Mouse (Mus musculus) hindbrain, embryonic 10.5 days (tissue): ENCODE measurements around the gene Prmt7. TPM values are rescaled to one million over a fixed set of nuclear protein-coding genes. Genes with fewer than 3 reads are reported as not detected.

Experiments
- DNase-seq: peaks from one replicate; pipeline ENCODE4 v3.0.0-alpha.2; 2017; ENCODE audit warnings: low spot score
- H3K27ac ChIP-seq: fragments of 300-500 bp; sonication (generic); 2 replicates; pipeline ENCODE4 v1.5.1; 2016; ENCODE audit warnings: mild to moderate bottlenecking, moderate library complexity
- H3K27me3 ChIP-seq: fragments of 300-500 bp; sonication (generic); 2 replicates; pipeline ENCODE4 v1.6.1; 2016; ENCODE audit warnings: mild to moderate bottlenecking; ENCODE audit not compliant: poor library complexity, insufficient read depth, severe bottlenecking
- H3K36me3 ChIP-seq: fragments of 300-500 bp; sonication (generic); 2 replicates; pipeline ENCODE4 v1.6.1; 2016; ENCODE audit warnings: mild to moderate bottlenecking, moderate library complexity
- H3K4me1 ChIP-seq: fragments of 300-500 bp; sonication (generic); replicated peaks from 2 replicates; pipeline ENCODE4 v1.6.1; 2016; ENCODE audit warnings: mild to moderate bottlenecking
- H3K4me3 ChIP-seq: fragments of 300-500 bp; sonication (generic); 2 replicates; pipeline ENCODE4 v1.5.1; 2016; ENCODE audit warnings: mild to moderate bottlenecking, moderate library complexity
- H3K9me3 ChIP-seq: fragments of 300-500 bp; sonication (generic); 2 replicates; pipeline ENCODE4 v1.6.1; 2016; ENCODE audit warnings: mild to moderate bottlenecking, moderate library complexity
- WGBS: fragments of 180-500 bp; shearing (Covaris S2); methylation state at CpG from one replicate; pipeline ENCODE4 v1.1.7; 2016; 5-methylcytosine and 5-hydroxymethylcytosine counted together
- polyA plus RNA-seq: library from polyadenylated mRNA; unstranded; fragments of >200 nt; fragmentation: Nextera tagmentation; extraction: Ambion mirVana; gene quantifications from 2 replicates; pipeline ENCODE4 v1.2.1, GENCODE M21; 2016

The Prmt7 gene
- polyA plus RNA-seq, 1 experiment from 2014 or later, result 71.1 TPM

GRCm38 (mm10) chr8:106234567-106235261 lies 24.0 kb downstream of the Prmt7 start:
- H3K27me3 ChIP-seq, result no peaks in the 10 kb centered on the region
- DNase-seq, result no peak
- no peak overlapping the region for H3K27ac ChIP-seq
- no peak overlapping the region for H3K4me3 ChIP-seq
- H3K4me1 ChIP-seq, result no peaks in the 10 kb centered on the region
- H3K9me3 ChIP-seq, result no peaks in the 10 kb centered on the region
- H3K36me3 ChIP-seq, result peaks cover 92% of the 10 kb centered on the region
- 94% methylated on average over 17 of the region's 17 CpGs for WGBS

- Histone ChIP-seq H3K27me3 (no peaks in the 10 kb centered on the region), H3K4me1 (no peaks in the 10 kb centered on the region), H3K9me3 (no peaks in the 10 kb centered on the region), H3K4me3 (no peak overlapping the region), H3K27ac (no peak overlapping the region), H3K36me3 (peaks cover 93% of the 10 kb centered on the region)
- DNase-seq, result no peak
- 92% methylated on average over 5 of the region's 5 CpGs for WGBS
Observed at GRCm38 (mm10) chr8:106237106-106237505, 26.4 kb downstream of the Prmt7 start.

GRCm38 (mm10) chr8:106250186-106250585 lies 39.5 kb downstream of the Prmt7 start:
- WGBS, result 63% methylated on average over 4 of the region's 4 CpGs
- H3K27me3 ChIP-seq, result no peaks in the 10 kb centered on the region

GRCm38 (mm10) chr8:106258169-106258568 lies 47.4 kb downstream of the Prmt7 start:
- H3K27me3 ChIP-seq, result no peaks in the 10 kb centered on the region
- no peak overlapping the region for H3K4me3 ChIP-seq
- no peaks in the 10 kb centered on the region for H3K9me3 ChIP-seq
- DNase-seq, result no peak
- 13% methylated on average over 1 of the region's 1 CpGs for WGBS
- 0 out of 2 replicates have a peak, but pooled peaks cover 6% of the 10 kb centered on the region for H3K4me1 ChIP-seq
- H3K27ac ChIP-seq, result no peak overlapping the region
- peaks cover 90% of the 10 kb centered on the region for H3K36me3 ChIP-seq

More at GRCm38 (mm10) chr8:106250186-106250585, 39.5 kb downstream of the Prmt7 start:
- no peak overlapping the region; the same call in 1 of the 2 replicates for H3K27ac ChIP-seq
- no peaks in the 10 kb centered on the region for H3K9me3 ChIP-seq
- no peak overlapping the region for H3K4me3 ChIP-seq
- DNase-seq, result no peak
- peaks cover 97% of the 10 kb centered on the region for H3K36me3 ChIP-seq
- H3K4me1 ChIP-seq, result peaks cover 3% of the 10 kb centered on the region

GRCm38 (mm10) chr8:106259579-106260255 lies 49.0 kb downstream of the Prmt7 start:
- Histone ChIP-seq H3K27ac (no peak overlapping the region), H3K36me3 (peaks cover 83% of the 10 kb centered on the region), H3K4me1 (peaks cover 12% of the 10 kb centered on the region), H3K9me3 (no peaks in the 10 kb centered on the region), H3K4me3 (no peak overlapping the region), H3K27me3 (no peaks in the 10 kb centered on the region)
- no peak for DNase-seq
- WGBS, result 91% methylated on average over 10 of the region's 10 CpGs

- Histone ChIP-seq H3K27me3 (no peaks in the 10 kb centered on the region), H3K27ac (no peak overlapping the region), H3K4me3 (no peak overlapping the region), H3K9me3 (no peaks in the 10 kb centered on the region), H3K4me1 (peaks cover 24% of the 10 kb centered on the region), H3K36me3 (peaks cover 83% of the 10 kb centered on the region)
- 88% methylated on average over 4 of the region's 4 CpGs for WGBS
- no peak for DNase-seq
Observed at GRCm38 (mm10) chr8:106260894-106261293, 50.2 kb downstream of the Prmt7 start.

GRCm38 (mm10) chr8:106262343-106262742 lies 51.6 kb downstream of the Prmt7 start:
- peaks cover 29% of the 10 kb centered on the region for H3K4me1 ChIP-seq
- 78% methylated on average over 5 of the region's 5 CpGs for WGBS
- no peaks in the 10 kb centered on the region for H3K27me3 ChIP-seq
- 0 out of 2 replicates have a peak overlapping the region, but pooled peaks have one; percentile 36 for H3K27ac ChIP-seq
- no peak overlapping the region for H3K4me3 ChIP-seq
- peaks cover 72% of the 10 kb centered on the region for H3K36me3 ChIP-seq
- H3K9me3 ChIP-seq, result no peaks in the 10 kb centered on the region
- DNase-seq, result no peak

- Histone ChIP-seq H3K27ac (no peak overlapping the region), H3K4me1 (peaks cover 29% of the 10 kb centered on the region), H3K27me3 (no peaks in the 10 kb centered on the region), H3K36me3 (peaks cover 57% of the 10 kb centered on the region), H3K9me3 (no peaks in the 10 kb centered on the region), H3K4me3 (no peak overlapping the region)
- WGBS, result 93% methylated on average over 4 of the region's 4 CpGs
- no peak for DNase-seq
Observed at GRCm38 (mm10) chr8:106263928-106264327, 53.2 kb downstream of the Prmt7 start.

GRCm38 (mm10) chr8:106265398-106265797 lies 54.7 kb downstream of the Prmt7 start:
- no peak overlapping the region for H3K4me3 ChIP-seq
- 84% methylated on average over 17 of the region's 17 CpGs for WGBS
- no peaks in the 10 kb centered on the region for H3K9me3 ChIP-seq
- peaks cover 43% of the 10 kb centered on the region for H3K4me1 ChIP-seq
- DNase-seq, result no peak
- peaks cover 43% of the 10 kb centered on the region for H3K36me3 ChIP-seq
- H3K27me3 ChIP-seq, result no peaks in the 10 kb centered on the region
- peak overlapping the region; percentile 2 for H3K27ac ChIP-seq

GRCm38 (mm10) chr8:106268710-106269346 lies 58.1 kb downstream of the Prmt7 start:
- Histone ChIP-seq H3K36me3 (peaks cover 21% of the 10 kb centered on the region), H3K27me3 (no peaks in the 10 kb centered on the region), H3K4me3 (no peak overlapping the region), H3K27ac (no peak overlapping the region), H3K9me3 (no peaks in the 10 kb centered on the region), H3K4me1 (peaks cover 55% of the 10 kb centered on the region)
- 77% methylated on average over 5 of the region's 5 CpGs for WGBS
- DNase-seq, result no peak

GRCm38 (mm10) chr8:106270804-106271203 lies 60.1 kb downstream of the Prmt7 start:
- DNase-seq, result peak; percentile 56
- WGBS, result 19% methylated on average over 5 of the region's 5 CpGs
- Histone ChIP-seq H3K27me3 (no peaks in the 10 kb centered on the region), H3K4me1 (peaks cover 41% of the 10 kb centered on the region), H3K4me3 (no peak overlapping the region), H3K9me3 (no peaks in the 10 kb centered on the region), H3K36me3 (peaks cover under 1% of the 10 kb centered on the region; the same call in 1 of the 2 replicates), H3K27ac (peak overlapping the region; percentile 71)

GRCm38 (mm10) chr8:106271378-106271777 lies 60.6 kb downstream of the Prmt7 start:
- Histone ChIP-seq H3K27me3 (no peaks in the 10 kb centered on the region), H3K4me1 (peaks cover 37% of the 10 kb centered on the region), H3K9me3 (no peaks in the 10 kb centered on the region), H3K27ac (peak overlapping the region; percentile 71), H3K36me3 (no peaks in the 10 kb centered on the region), H3K4me3 (no peak overlapping the region)
- no peak for DNase-seq
- 75% methylated on average over 4 of the region's 4 CpGs for WGBS

GRCm38 (mm10) chr8:106273468-106273867 lies 62.7 kb downstream of the Prmt7 start:
- 91% methylated on average over 3 of the region's 3 CpGs for WGBS
- Histone ChIP-seq H3K9me3 (no peaks in the 10 kb centered on the region), H3K27ac (no peak overlapping the region), H3K4me1 (peaks cover 35% of the 10 kb centered on the region), H3K4me3 (no peak overlapping the region), H3K27me3 (no peaks in the 10 kb centered on the region), H3K36me3 (no peaks in the 10 kb centered on the region)
- no peak for DNase-seq
